Mouse (Mus musculus) hindbrain, embryonic 16.5 days (tissue): ENCODE results near the gene Olfr1201. TPM values are rescaled to one million over a fixed set of nuclear protein-coding genes. Genes with fewer than 3 reads are reported as not detected.

Source experiments
- polyA plus RNA-seq: library from polyadenylated mRNA; unstranded; fragments of >200 nt; fragmentation: Nextera tagmentation; extraction: Ambion mirVana; gene quantifications from 2 replicates; pipeline ENCODE4 v1.2.1, GENCODE M21; 2015

Gene Olfr1201
- polyA plus RNA-seq, 1 experiment from 2014 or later = not detected

Other genes with a start within 250 kb of the Olfr1201 start
- gene Olfr1188, start 236.1 kb upstream of the Olfr1201 start, polyA plus RNA-seq = not detected in 2 replicates
- gene Olfr1189, start 206.6 kb upstream of the Olfr1201 start, polyA plus RNA-seq = not detected in 2 replicates
- gene Olfr1191-ps1, start 152.5 kb upstream of the Olfr1201 start, polyA plus RNA-seq = not detected in 2 replicates
- not detected in 2 replicates for gene Olfr1192-ps1, start 144.5 kb upstream of the Olfr1201 start, polyA plus RNA-seq
- gene Olfr1193, start 117.4 kb upstream of the Olfr1201 start, polyA plus RNA-seq = not detected in 2 replicates
- gene Olfr1195, start 103.8 kb upstream of the Olfr1201 start, polyA plus RNA-seq = not detected in 2 replicates
- not detected in 2 replicates for gene Olfr1196, start 88.4 kb upstream of the Olfr1201 start, polyA plus RNA-seq
- gene Olfr1197, start 60.7 kb upstream of the Olfr1201 start, polyA plus RNA-seq = not detected in 2 replicates
- not detected in 2 replicates for gene Olfr1198, start 41.7 kb upstream of the Olfr1201 start, polyA plus RNA-seq
- gene Olfr1199, start 32.6 kb upstream of the Olfr1201 start, polyA plus RNA-seq = not detected in 2 replicates
- gene Olfr1200, start 22.5 kb upstream of the Olfr1201 start, polyA plus RNA-seq = not detected in 2 replicates
- gene Olfr1202, start 21.5 kb downstream of the Olfr1201 start, polyA plus RNA-seq = not detected in 2 replicates
- gene Olfr1205, start 36.7 kb downstream of the Olfr1201 start, polyA plus RNA-seq = not detected in 2 replicates
- gene Olfr1204, start 56.3 kb downstream of the Olfr1201 start, polyA plus RNA-seq = not detected in 2 replicates
- gene Olfr1206, start 70.2 kb downstream of the Olfr1201 start, polyA plus RNA-seq = not detected in 2 replicates
- not detected in 2 replicates for gene Olfr1208, start 109.3 kb downstream of the Olfr1201 start, polyA plus RNA-seq
- gene Olfr1209, start 122.1 kb downstream of the Olfr1201 start, polyA plus RNA-seq = not detected in 2 replicates
- not detected in 2 replicates for gene Olfr1211, start 145.1 kb downstream of the Olfr1201 start, polyA plus RNA-seq
- not detected in 2 replicates for gene Olfr1212, start 160.9 kb downstream of the Olfr1201 start, polyA plus RNA-seq
- gene Gm13762, start 187.2 kb downstream of the Olfr1201 start, polyA plus RNA-seq = not detected in 2 replicates
- gene Olfr1214, start 199.6 kb downstream of the Olfr1201 start, polyA plus RNA-seq = not detected in 2 replicates
- not detected in 2 replicates for gene Olfr1215, start 213.9 kb downstream of the Olfr1201 start, polyA plus RNA-seq
- not detected in 2 replicates for gene Olfr1216, start 225.3 kb downstream of the Olfr1201 start, polyA plus RNA-seq
- not detected in 2 replicates for gene Olfr1217, start 239.0 kb downstream of the Olfr1201 start, polyA plus RNA-seq